Mouse (Mus musculus): Measurements from ENCODE around the gene Nmrk2. TPM values are rescaled to one million over a fixed set of nuclear protein-coding genes. Genes with fewer than 3 reads are reported as not detected.

The Nmrk2 gene
- total and polyA plus RNA-seq, 2 experiments from 2014 or later, result 0.25 to 0.31 TPM

GRCm38 (mm10) chr10:81154313-81154712 lies 47.5 kb downstream of the Nmrk2 start:
- Histone ChIP-seq H3K4me2 (ENCODE audit: low read depth, low read length) (no peak overlapping the region), H3K27ac (no peak overlapping the region), H3K27me3 (ENCODE audit: insufficient read depth, low read length) (no peaks in the 10 kb centered on the region), H3K9ac (replicated peaks; ENCODE audit: low read length) (no peak overlapping the region), H3K4me3 (ENCODE audit: low read length) (no peak overlapping the region), H3K4me1 (ENCODE audit: insufficient read depth, low read length) (no peaks in the 10 kb centered on the region), H3K36me3 (ENCODE audit: insufficient read depth, low read length) (peaks cover 61% of the 10 kb centered on the region), H3K9me3 (ENCODE audit: low read length) (no peaks in the 10 kb centered on the region)
- no peak for TF ChIP-seq CTCF (IDR thresholded peaks at IDR 0.05; ENCODE audit: low read depth)
- DNase-seq (ENCODE audit: low spot score) (no peak), ATAC-seq (no peak)
- 96% methylated on average over 12 of the region's 12 CpGs for WGBS

GRCm38 (mm10) chr10:81152609-81153008 lies 49.2 kb downstream of the Nmrk2 start:
- Histone ChIP-seq H3K27ac (no peak overlapping the region), H3K9me3 (ENCODE audit: low read length) (no peaks in the 10 kb centered on the region), H3K27me3 (ENCODE audit: insufficient read depth, low read length) (no peaks in the 10 kb centered on the region), H3K4me1 (ENCODE audit: insufficient read depth, low read length) (no peaks in the 10 kb centered on the region), H3K4me2 (ENCODE audit: low read depth, low read length) (no peak overlapping the region), H3K4me3 (ENCODE audit: low read length) (no peak overlapping the region), H3K36me3 (ENCODE audit: insufficient read depth, low read length) (peaks cover 67% of the 10 kb centered on the region), H3K9ac (replicated peaks; ENCODE audit: low read length) (no peak overlapping the region)
- TF ChIP-seq CTCF (IDR thresholded peaks at IDR 0.05; ENCODE audit: low read depth), result no peak
- WGBS, result 77% methylated on average over 12 of the region's 12 CpGs
- no peak for DNase-seq (ENCODE audit: low spot score)
- ATAC-seq, result no peak

GRCm38 (mm10) chr10:81151261-81151660 lies 50.6 kb downstream of the Nmrk2 start:
- Histone ChIP-seq H3K9me3 (ENCODE audit: low read length) (no peaks in the 10 kb centered on the region), H3K9ac (replicated peaks; ENCODE audit: low read length) (no peak overlapping the region), H3K27ac (no peak overlapping the region), H3K4me3 (ENCODE audit: low read length) (no peak overlapping the region), H3K36me3 (ENCODE audit: insufficient read depth, low read length) (peaks cover 66% of the 10 kb centered on the region), H3K4me2 (ENCODE audit: low read depth, low read length) (no peak overlapping the region), H3K4me1 (ENCODE audit: insufficient read depth, low read length) (no peaks in the 10 kb centered on the region), H3K27me3 (ENCODE audit: insufficient read depth, low read length) (no peaks in the 10 kb centered on the region)
- no peak for TF ChIP-seq CTCF (IDR thresholded peaks at IDR 0.05; ENCODE audit: low read depth)
- ATAC-seq (no peak), DNase-seq (ENCODE audit: low spot score) (no peak)
- WGBS, result 72% methylated on average over 6 of the region's 6 CpGs

Other genes with a start within 250 kb of the Nmrk2 start
- gene Gng7, start 187.1 kb downstream of the Nmrk2 start, total RNA-seq (2014; rRNA removed), result 26.2 and 27.2 TPM in 2 replicates
- 18.9 and 22.1 TPM in 2 replicates for gene Gng7, start 187.1 kb downstream of the Nmrk2 start, polyA plus RNA-seq (2015; fragmentation: Nextera tagmentation; extraction: Ambion mirVana)
- gene Diras1, start 176.4 kb downstream of the Nmrk2 start, total RNA-seq (2014; rRNA removed), result 82.0 and 106 TPM in 2 replicates
- 69.0 and 78.7 TPM in 2 replicates for gene Diras1, start 176.4 kb downstream of the Nmrk2 start, polyA plus RNA-seq (2015; fragmentation: Nextera tagmentation; extraction: Ambion mirVana)
- gene Slc39a3, start 164.6 kb downstream of the Nmrk2 start, total RNA-seq (2014; rRNA removed), result 118 and 126 TPM in 2 replicates
- gene Slc39a3, start 164.6 kb downstream of the Nmrk2 start, polyA plus RNA-seq (2015; fragmentation: Nextera tagmentation; extraction: Ambion mirVana), result 40.6 and 41.9 TPM in 2 replicates
- gene Sgta, start 141.9 kb downstream of the Nmrk2 start, total RNA-seq (2014; rRNA removed), result 264 and 279 TPM in 2 replicates
- gene Sgta, start 141.9 kb downstream of the Nmrk2 start, polyA plus RNA-seq (2015; fragmentation: Nextera tagmentation; extraction: Ambion mirVana), result 275 and 290 TPM in 2 replicates
- gene Thop1, start 132.0 kb downstream of the Nmrk2 start, total RNA-seq (2014; rRNA removed), result 73.5 and 79.1 TPM in 2 replicates
- gene Thop1, start 132.0 kb downstream of the Nmrk2 start, polyA plus RNA-seq (2015; fragmentation: Nextera tagmentation; extraction: Ambion mirVana), result 36.4 and 36.9 TPM in 2 replicates
- 0.61 and 1.0 TPM in 2 replicates for gene Creb3l3, start 103.2 kb downstream of the Nmrk2 start, total RNA-seq (2014; rRNA removed)
- 0.59 and 0.71 TPM in 2 replicates for gene Creb3l3, start 103.2 kb downstream of the Nmrk2 start, polyA plus RNA-seq (2015; fragmentation: Nextera tagmentation; extraction: Ambion mirVana)
- 297 and 309 TPM in 2 replicates for gene Map2k2, start 96.1 kb downstream of the Nmrk2 start, total RNA-seq (2014; rRNA removed)
- gene Map2k2, start 96.1 kb downstream of the Nmrk2 start, polyA plus RNA-seq (2015; fragmentation: Nextera tagmentation; extraction: Ambion mirVana), result 196 and 204 TPM in 2 replicates
- gene Zbtb7a, start 66.8 kb downstream of the Nmrk2 start, total RNA-seq (2014; rRNA removed), result 37.3 and 38.4 TPM in 2 replicates
- gene Zbtb7a, start 66.8 kb downstream of the Nmrk2 start, polyA plus RNA-seq (2015; fragmentation: Nextera tagmentation; extraction: Ambion mirVana), result 22.0 and 22.3 TPM in 2 replicates
- gene Pias4, start 34.1 kb downstream of the Nmrk2 start, total RNA-seq (2014; rRNA removed), result 33.9 and 46.4 TPM in 2 replicates
- 32.0 and 33.7 TPM in 2 replicates for gene Pias4, start 34.1 kb downstream of the Nmrk2 start, polyA plus RNA-seq (2015; fragmentation: Nextera tagmentation; extraction: Ambion mirVana)
- 2,095 and 2,196 TPM in 2 replicates for gene Eef2, start 25.4 kb downstream of the Nmrk2 start, total RNA-seq (2014; rRNA removed)
- gene Eef2, start 25.4 kb downstream of the Nmrk2 start, polyA plus RNA-seq (2015; fragmentation: Nextera tagmentation; extraction: Ambion mirVana), result 422 and 434 TPM in 2 replicates
- 69.7 and 80.9 TPM in 2 replicates for gene Dapk3, start 19.0 kb downstream of the Nmrk2 start, total RNA-seq (2014; rRNA removed)
- gene Dapk3, start 19.0 kb downstream of the Nmrk2 start, polyA plus RNA-seq (2015; fragmentation: Nextera tagmentation; extraction: Ambion mirVana), result 52.3 and 56.1 TPM in 2 replicates
- not detected in 2 replicates for gene 4930442H23Rik, start 18.2 kb downstream of the Nmrk2 start, total RNA-seq (2014; rRNA removed)
- gene 4930442H23Rik, start 18.2 kb downstream of the Nmrk2 start, polyA plus RNA-seq (2015; fragmentation: Nextera tagmentation; extraction: Ambion mirVana), result 0.26 TPM in 1 of 2 replicates, not detected in the other
- 169 and 197 TPM in 2 replicates for gene Atcay, start 28.8 kb upstream of the Nmrk2 start, total RNA-seq (2014; rRNA removed)
- 66.7 and 70.2 TPM in 2 replicates for gene Atcay, start 28.8 kb upstream of the Nmrk2 start, polyA plus RNA-seq (2015; fragmentation: Nextera tagmentation; extraction: Ambion mirVana)
- 64.1 and 89.3 TPM in 2 replicates for gene Zfr2, start 31.1 kb upstream of the Nmrk2 start, total RNA-seq (2014; rRNA removed)
- gene Zfr2, start 31.1 kb upstream of the Nmrk2 start, polyA plus RNA-seq (2015; fragmentation: Nextera tagmentation; extraction: Ambion mirVana), result 21.7 and 21.9 TPM in 2 replicates
- 86.9 and 121 TPM in 2 replicates for gene Matk, start 50.9 kb upstream of the Nmrk2 start, total RNA-seq (2014; rRNA removed)
- gene Matk, start 50.9 kb upstream of the Nmrk2 start, polyA plus RNA-seq (2015; fragmentation: Nextera tagmentation; extraction: Ambion mirVana), result 82.3 and 82.7 TPM in 2 replicates
- gene Mrpl54, start 64.9 kb upstream of the Nmrk2 start, total RNA-seq (2014; rRNA removed), result 106 and 113 TPM in 2 replicates
- gene Mrpl54, start 64.9 kb upstream of the Nmrk2 start, polyA plus RNA-seq (2015; fragmentation: Nextera tagmentation; extraction: Ambion mirVana), result 159 and 170 TPM in 2 replicates
- 61.0 and 63.6 TPM in 2 replicates for gene Apba3, start 64.9 kb upstream of the Nmrk2 start, total RNA-seq (2014; rRNA removed)
- 24.0 and 27.6 TPM in 2 replicates for gene Apba3, start 64.9 kb upstream of the Nmrk2 start, polyA plus RNA-seq (2015; fragmentation: Nextera tagmentation; extraction: Ambion mirVana)
- gene Tjp3, start 89.5 kb upstream of the Nmrk2 start, total RNA-seq (2014; rRNA removed), result 2.9 and 6.0 TPM in 2 replicates
- 3.9 and 5.2 TPM in 2 replicates for gene Tjp3, start 89.5 kb upstream of the Nmrk2 start, polyA plus RNA-seq (2015; fragmentation: Nextera tagmentation; extraction: Ambion mirVana)
- 223 and 242 TPM in 2 replicates for gene Pip5k1c, start 90.9 kb upstream of the Nmrk2 start, total RNA-seq (2014; rRNA removed)
- 97.4 and 108 TPM in 2 replicates for gene Pip5k1c, start 90.9 kb upstream of the Nmrk2 start, polyA plus RNA-seq (2015; fragmentation: Nextera tagmentation; extraction: Ambion mirVana)
- gene Cactin, start 119.1 kb upstream of the Nmrk2 start, total RNA-seq (2014; rRNA removed), result 24.3 and 46.2 TPM in 2 replicates
- 19.6 and 20.2 TPM in 2 replicates for gene Cactin, start 119.1 kb upstream of the Nmrk2 start, polyA plus RNA-seq (2015; fragmentation: Nextera tagmentation; extraction: Ambion mirVana)
- gene Tbxa2r, start 126.7 kb upstream of the Nmrk2 start, total RNA-seq (2014; rRNA removed), result 2.6 TPM in 2 replicates
- gene Tbxa2r, start 126.7 kb upstream of the Nmrk2 start, polyA plus RNA-seq (2015; fragmentation: Nextera tagmentation; extraction: Ambion mirVana), result 4.0 and 4.3 TPM in 2 replicates
- 0.16 TPM in 1 of 2 replicates, not detected in the other for gene Gipc3, start 141.2 kb upstream of the Nmrk2 start, total RNA-seq (2014; rRNA removed)
- not detected in 2 replicates for gene Gipc3, start 141.2 kb upstream of the Nmrk2 start, polyA plus RNA-seq (2015; fragmentation: Nextera tagmentation; extraction: Ambion mirVana)
- 20.8 and 28.5 TPM in 2 replicates for gene Hmg20b, start 148.4 kb upstream of the Nmrk2 start, total RNA-seq (2014; rRNA removed)
- 36.8 and 41.1 TPM in 2 replicates for gene Hmg20b, start 148.4 kb upstream of the Nmrk2 start, polyA plus RNA-seq (2015; fragmentation: Nextera tagmentation; extraction: Ambion mirVana)
- gene Mfsd12, start 155.4 kb upstream of the Nmrk2 start, total RNA-seq (2014; rRNA removed), result 34.4 and 38.1 TPM in 2 replicates
- 13.6 TPM in 2 replicates for gene Mfsd12, start 155.4 kb upstream of the Nmrk2 start, polyA plus RNA-seq (2015; fragmentation: Nextera tagmentation; extraction: Ambion mirVana)
- gene 4930404N11Rik, start 163.8 kb upstream of the Nmrk2 start, total RNA-seq (2014; rRNA removed), result not detected in 2 replicates
- gene 4930404N11Rik, start 163.8 kb upstream of the Nmrk2 start, polyA plus RNA-seq (2015; fragmentation: Nextera tagmentation; extraction: Ambion mirVana), result 0.25 and 0.99 TPM in 2 replicates
- 106 and 118 TPM in 2 replicates for gene Fzr1, start 176.5 kb upstream of the Nmrk2 start, total RNA-seq (2014; rRNA removed)
- gene Fzr1, start 176.5 kb upstream of the Nmrk2 start, polyA plus RNA-seq (2015; fragmentation: Nextera tagmentation; extraction: Ambion mirVana), result 131 and 134 TPM in 2 replicates
- 146 TPM in 2 replicates for gene Dohh, start 182.4 kb upstream of the Nmrk2 start, total RNA-seq (2014; rRNA removed)
- 111 and 114 TPM in 2 replicates for gene Dohh, start 182.4 kb upstream of the Nmrk2 start, polyA plus RNA-seq (2015; fragmentation: Nextera tagmentation; extraction: Ambion mirVana)
- 2.1 and 3.3 TPM in 2 replicates for gene Gm48551, start 182.4 kb upstream of the Nmrk2 start, total RNA-seq (2014; rRNA removed)
- gene Gm48551, start 182.4 kb upstream of the Nmrk2 start, polyA plus RNA-seq (2015; fragmentation: Nextera tagmentation; extraction: Ambion mirVana), result 5.3 and 7.0 TPM in 2 replicates
- gene Gm48552, start 187.0 kb upstream of the Nmrk2 start, total RNA-seq (2014; rRNA removed), result 7.5 TPM in 2 replicates
- 2.7 and 4.0 TPM in 2 replicates for gene Gm48552, start 187.0 kb upstream of the Nmrk2 start, polyA plus RNA-seq (2015; fragmentation: Nextera tagmentation; extraction: Ambion mirVana)
- gene Smim24, start 191.0 kb upstream of the Nmrk2 start, total RNA-seq (2014; rRNA removed), result 2.9 and 3.7 TPM in 2 replicates
- 1.4 and 1.7 TPM in 2 replicates for gene Smim24, start 191.0 kb upstream of the Nmrk2 start, polyA plus RNA-seq (2015; fragmentation: Nextera tagmentation; extraction: Ambion mirVana)

Measured in hindbrain, postnatal 0 days (tissue).